Mouse (Mus musculus) C2C12 (cell line): Measurements from ENCODE around the gene Asic2. TPM values are rescaled to one million over a fixed set of nuclear protein-coding genes. Genes with fewer than 3 reads are reported as not detected.
A peak's percentile ranks its signal among the peaks of the same experiment; 100 is the strongest.

Experiments used
- H3K27me3 ChIP-seq: one replicate; pipeline ENCODE4 v1.6.1; 2011; ENCODE audit not compliant: control insufficient read depth, insufficient read depth, insufficient read length
- H3K36me3 ChIP-seq: one replicate; pipeline ENCODE4 v1.6.1; 2011; ENCODE audit not compliant: control insufficient read depth, insufficient read depth
- H3K4me3 ChIP-seq: one replicate; pipeline ENCODE4 v1.5.1; 2011; ENCODE audit warnings: mild to moderate bottlenecking, control low read depth; ENCODE audit not compliant: poor library complexity, insufficient read depth, severe bottlenecking
- H3K79me2 ChIP-seq: one replicate; pipeline ENCODE4 v1.6.1; 2011; ENCODE audit not compliant: control insufficient read depth, insufficient read depth
- H3K79me3 ChIP-seq: one replicate; pipeline ENCODE4 v1.6.1; 2011; ENCODE audit warnings: low read depth, control low read depth
- H3ac ChIP-seq: one replicate; pipeline ENCODE3; 2011; ENCODE audit warnings: low read depth; ENCODE audit not compliant: control insufficient read depth, insufficient read length
- CEBPB ChIP-seq: IDR thresholded peaks from one replicate; pipeline ENCODE4 v1.6.1; 2011; ENCODE audit warnings: low read depth, mild to moderate bottlenecking, control low read depth, moderate library complexity
- CTCF ChIP-seq: IDR thresholded peaks from one replicate; pipeline ENCODE4 v1.5.1; 2011; ENCODE audit not compliant: control insufficient read depth, insufficient read depth, insufficient read length
- FOSL1 ChIP-seq: IDR thresholded peaks from one replicate; pipeline ENCODE4 v1.8.0; 2011; ENCODE audit warnings: mild to moderate bottlenecking, low read length; ENCODE audit not compliant: poor library complexity, insufficient read depth, severe bottlenecking
- MAX ChIP-seq: IDR thresholded peaks from one replicate; pipeline ENCODE4 v1.6.1; 2011; ENCODE audit warnings: mild to moderate bottlenecking, control low read depth
- MYOD1 ChIP-seq: IDR thresholded peaks from one replicate; pipeline ENCODE4 v1.6.1; 2011; ENCODE audit warnings: low read depth; ENCODE audit not compliant: control insufficient read depth, insufficient read length
- MYOG ChIP-seq: IDR thresholded peaks from one replicate; pipeline ENCODE4 v1.6.1; 2011; ENCODE audit not compliant: control insufficient read depth, insufficient read length; ENCODE audit errors: extremely low read depth
- USF1 ChIP-seq: IDR thresholded peaks from one replicate; pipeline ENCODE4 v1.6.1; 2011; ENCODE audit warnings: low read depth, mild to moderate bottlenecking, control low read depth, moderate library complexity
- polyA plus RNA-seq: library from polyadenylated mRNA; unstranded; fragments of >200 nt; fragmentation: generic; extraction: Trizol; gene quantifications from one replicate; pipeline ENCODE4 v1.2.1, GENCODE M21; 2012; ENCODE audit warnings: missing spikeins

The Asic2 gene
- polyA plus RNA-seq, 1 experiment: not detected

DNA sequence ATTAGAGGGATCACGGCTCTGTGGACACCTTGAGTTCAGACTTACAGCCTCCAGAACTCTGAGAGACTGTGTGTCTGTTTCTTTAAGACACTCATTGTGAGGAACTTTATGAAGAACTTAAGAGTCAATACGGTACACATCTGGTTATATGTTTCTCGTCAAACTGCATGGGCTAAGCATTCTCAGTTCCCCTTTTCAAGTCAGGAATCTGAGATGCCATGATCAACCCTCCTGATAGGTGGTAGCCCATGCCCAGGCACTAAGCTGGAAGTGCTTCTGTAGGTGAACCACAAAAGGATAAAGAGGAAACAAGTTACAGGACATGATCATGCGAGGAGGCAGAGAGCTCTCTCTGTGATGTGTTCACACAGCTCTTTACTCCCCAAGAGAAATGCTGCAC, 55.2 kb downstream of the Asic2 start:
- H3K79me3 ChIP-seq: no peaks in the 10 kb centered on the region

DNA sequence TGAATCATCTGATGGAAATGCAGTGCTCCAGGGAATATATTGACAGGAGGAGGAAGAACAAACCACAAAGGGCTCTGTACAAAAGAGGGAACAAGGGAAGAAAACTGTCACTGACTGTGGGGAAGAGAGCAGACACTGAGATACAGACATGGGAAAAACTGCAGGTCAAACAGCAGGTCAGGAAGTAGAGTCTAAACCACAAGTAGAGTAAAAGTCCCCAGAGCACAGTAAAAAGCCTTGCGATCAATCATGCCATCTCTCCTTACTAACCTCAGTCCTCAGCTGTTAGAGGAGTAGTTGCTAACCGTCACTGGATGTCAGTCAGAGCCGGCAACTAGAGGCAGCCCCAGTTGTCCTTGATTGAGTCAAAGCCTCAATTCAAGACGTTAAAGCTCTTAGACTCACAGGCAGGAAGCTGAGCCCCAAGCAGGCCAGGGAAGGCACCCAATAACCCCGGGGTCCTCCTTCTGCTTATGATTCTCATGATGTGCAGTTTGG, 58.8 kb downstream of the Asic2 start:
- TF ChIP-seq MYOD1: peak; percentile 94
- peak; percentile 4 for TF ChIP-seq CEBPB
- no peak for TF ChIP-seq USF1
- no peak for TF ChIP-seq CTCF
- no peak for TF ChIP-seq MYOG
- peak; percentile 14 for TF ChIP-seq FOSL1
- peak; percentile 74 for TF ChIP-seq MAX
- H3K36me3 ChIP-seq: no peaks in the 10 kb centered on the region
- no peaks in the 10 kb centered on the region for H3K27me3 ChIP-seq
- no peak overlapping the region for H3K4me3 ChIP-seq
- no peaks in the 10 kb centered on the region for H3K79me3 ChIP-seq
- H3ac ChIP-seq: peak overlapping the region; percentile 20
- no peaks in the 10 kb centered on the region for H3K79me2 ChIP-seq

More for the DNA sequence above, 55.2 kb downstream of the Asic2 start:
- Histone ChIP-seq H3K36me3 (no peaks in the 10 kb centered on the region), H3K4me3 (no peak overlapping the region), H3ac (no peak overlapping the region), H3K79me2 (no peaks in the 10 kb centered on the region), H3K27me3 (no peaks in the 10 kb centered on the region)
- TF ChIP-seq MYOG (no peak), MAX (no peak)

DNA sequence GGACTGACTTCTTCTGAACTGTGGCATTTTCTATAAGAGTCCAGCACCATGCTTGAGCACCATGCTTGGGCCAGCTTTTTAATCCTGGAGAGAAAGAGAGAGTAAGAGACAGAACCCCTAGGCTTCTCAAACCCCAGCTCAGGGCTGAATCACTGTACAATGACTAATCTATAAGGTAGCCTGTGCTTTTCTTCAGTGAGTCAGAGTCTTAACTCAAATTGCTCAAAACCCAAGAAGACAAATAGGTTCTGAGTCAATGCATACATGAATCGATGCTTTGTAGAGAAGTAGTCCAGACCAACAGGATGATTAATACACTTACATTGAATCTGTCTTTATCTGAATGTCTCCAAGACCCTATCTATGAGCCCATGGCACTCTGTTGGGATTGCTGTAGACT, 59.5 kb downstream of the Asic2 start:
- Histone ChIP-seq H3K4me3 (no peak overlapping the region), H3K36me3 (no peaks in the 10 kb centered on the region), H3K79me2 (no peaks in the 10 kb centered on the region), H3ac (no peak overlapping the region), H3K27me3 (no peaks in the 10 kb centered on the region), H3K79me3 (no peaks in the 10 kb centered on the region)
- TF ChIP-seq CTCF (no peak), CEBPB (peak; percentile 72), MYOD1 (no peak), FOSL1 (peak; percentile 97), MYOG (no peak), MAX (no peak), USF1 (no peak)

DNA sequence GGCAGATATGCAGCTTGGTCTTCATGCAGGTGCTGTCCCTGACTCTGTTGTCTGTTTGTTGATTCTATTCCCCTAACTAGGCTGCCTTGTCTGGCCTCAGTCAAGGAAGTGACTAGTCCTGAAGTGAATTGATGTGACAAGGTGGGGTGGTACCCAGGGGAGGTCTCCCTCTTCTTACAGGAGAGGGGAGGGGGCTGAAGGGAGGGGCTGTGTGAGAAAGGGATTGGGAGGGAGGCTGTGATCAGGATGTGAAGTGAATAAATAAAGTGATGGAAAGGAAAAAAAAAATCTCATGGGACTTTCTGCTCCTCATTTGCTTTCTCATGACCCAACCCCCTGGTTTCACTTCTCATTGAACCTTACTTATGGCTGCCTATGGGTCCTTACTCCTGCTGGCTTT, 65.9 kb downstream of the Asic2 start:
- TF ChIP-seq CTCF: no peak
- TF ChIP-seq MYOD1: no peak
- no peak for TF ChIP-seq FOSL1
- no peak for TF ChIP-seq CEBPB
- no peak for TF ChIP-seq MYOG
- no peak for TF ChIP-seq MAX
- no peak for TF ChIP-seq USF1
- peaks cover 8% of the 10 kb centered on the region for H3K27me3 ChIP-seq
- no peaks in the 10 kb centered on the region for H3K79me2 ChIP-seq
- no peaks in the 10 kb centered on the region for H3K36me3 ChIP-seq
- no peaks in the 10 kb centered on the region for H3K79me3 ChIP-seq
- H3K4me3 ChIP-seq: no peak overlapping the region
- H3ac ChIP-seq: no peak overlapping the region

DNA sequence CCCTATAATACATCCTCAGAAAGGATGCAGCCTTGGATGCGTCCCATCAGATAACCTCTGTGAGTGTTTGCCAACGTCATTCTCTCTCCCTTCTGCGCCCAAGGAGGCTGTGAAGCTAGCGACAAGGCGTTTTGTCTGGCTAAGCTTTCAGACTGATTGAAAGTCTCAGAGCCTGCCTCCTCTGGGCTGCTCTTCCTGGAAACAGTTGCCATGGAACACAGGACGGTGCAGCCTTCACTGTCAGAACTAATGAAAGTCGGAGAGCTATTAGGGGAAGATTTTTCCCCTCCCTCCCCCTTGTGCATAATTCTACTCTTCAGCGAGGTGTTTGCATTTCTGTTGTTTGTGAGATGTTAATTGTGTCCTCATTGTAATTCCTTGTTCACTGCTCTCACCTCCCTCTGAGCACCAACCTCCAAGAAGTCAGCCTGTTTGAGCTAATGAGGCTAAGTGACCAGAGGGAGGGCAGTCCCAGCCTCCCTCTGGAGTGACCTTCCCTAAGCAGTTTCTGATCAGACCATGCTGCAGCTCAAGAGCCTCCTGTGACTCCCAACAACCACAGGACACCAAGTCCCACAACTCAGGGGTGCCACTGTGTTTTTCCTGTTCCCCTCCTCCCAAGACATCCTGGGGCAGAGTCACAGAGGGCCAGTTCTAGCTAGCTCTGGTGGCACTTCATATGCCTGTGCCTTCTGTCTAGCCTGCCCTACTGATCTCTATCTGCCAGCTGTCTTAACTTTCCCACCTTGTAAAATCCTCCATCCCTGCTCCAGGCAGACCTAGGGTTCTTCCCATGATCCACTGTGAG, 70.5 kb downstream of the Asic2 start:
- no peak for TF ChIP-seq FOSL1
- TF ChIP-seq CEBPB: no peak
- no peak for TF ChIP-seq MYOG
- no peak for TF ChIP-seq MAX
- TF ChIP-seq MYOD1: no peak
- no peak for TF ChIP-seq USF1
- no peak for TF ChIP-seq CTCF
- no peak overlapping the region for H3ac ChIP-seq
- H3K36me3 ChIP-seq: no peaks in the 10 kb centered on the region
- no peaks in the 10 kb centered on the region for H3K79me2 ChIP-seq
- H3K79me3 ChIP-seq: no peaks in the 10 kb centered on the region
- no peak overlapping the region for H3K4me3 ChIP-seq
- peaks cover 8% of the 10 kb centered on the region for H3K27me3 ChIP-seq
